Mouse (Mus musculus): ENCODE results near the gene A830018L16Rik.
"Not testable (repeated sequence)": the region's sequence is repeated elsewhere in the genome, so short reads cannot be mapped to it uniquely, and the experiment has no call there.

The A830018L16Rik gene

GRCm38 (mm10) chr1:11413894-11414556 is at the start of gene A830018L16Rik:
Gene A830018L16Rik, plus strand, starts transcription at chr1:11414105.
- DNase-seq (ENCODE audit: low spot score) = peak; percentile 36

- no peak for DNase-seq (ENCODE audit: low spot score)
Measured at GRCm38 (mm10) chr1:11385846-11386245, 28.1 kb upstream of the A830018L16Rik start.

GRCm38 (mm10) chr1:11395408-11395807 is 18.5 kb upstream of the A830018L16Rik start:
- no peak for DNase-seq (ENCODE audit: low spot score)

- DNase-seq (ENCODE audit: low spot score) = no peak
Measured at GRCm38 (mm10) chr1:11395996-11396736, 17.7 kb upstream of the A830018L16Rik start.

GRCm38 (mm10) chr1:11401159-11401558 is 12.7 kb upstream of the A830018L16Rik start:
- no peak for DNase-seq (ENCODE audit: low spot score)

- no peak for DNase-seq (ENCODE audit: low spot score)
Measured at GRCm38 (mm10) chr1:11405527-11405926, 8.4 kb upstream of the A830018L16Rik start.

- DNase-seq (ENCODE audit: low spot score) = no peak
Measured at GRCm38 (mm10) chr1:11406026-11406425, 7.9 kb upstream of the A830018L16Rik start.

- no peak for DNase-seq (ENCODE audit: low spot score)
Measured at GRCm38 (mm10) chr1:11414560-11414959, 655 bp downstream of the A830018L16Rik start.

- no peak for DNase-seq (ENCODE audit: low spot score)
Measured at GRCm38 (mm10) chr1:11427310-11427709, 13.4 kb downstream of the A830018L16Rik start.

GRCm38 (mm10) chr1:11458353-11458752 is 44.4 kb downstream of the A830018L16Rik start:
- DNase-seq (ENCODE audit: low spot score) = no peak

- no peak for DNase-seq (ENCODE audit: low spot score)
Measured at GRCm38 (mm10) chr1:11466325-11466724, 52.4 kb downstream of the A830018L16Rik start.

GRCm38 (mm10) chr1:11467065-11467643 is 53.2 kb downstream of the A830018L16Rik start:
- DNase-seq (ENCODE audit: low spot score) = no peak

GRCm38 (mm10) chr1:11492936-11493335 is 79.0 kb downstream of the A830018L16Rik start:
- no peak for DNase-seq (ENCODE audit: low spot score)

- DNase-seq (ENCODE audit: low spot score) = no peak
Measured at GRCm38 (mm10) chr1:11501556-11501955, 87.7 kb downstream of the A830018L16Rik start.

GRCm38 (mm10) chr1:11549810-11550209 is 135.9 kb downstream of the A830018L16Rik start:
- DNase-seq (ENCODE audit: low spot score) = not testable (repeated sequence)

GRCm38 (mm10) chr1:11565309-11565708 is 151.4 kb downstream of the A830018L16Rik start:
- DNase-seq (ENCODE audit: low spot score) = no peak

GRCm38 (mm10) chr1:11566730-11567129 is 152.8 kb downstream of the A830018L16Rik start:
- no peak for DNase-seq (ENCODE audit: low spot score)

GRCm38 (mm10) chr1:11567300-11567885 is 153.5 kb downstream of the A830018L16Rik start:
- DNase-seq (ENCODE audit: low spot score) = no peak

GRCm38 (mm10) chr1:11570274-11570673 is 156.4 kb downstream of the A830018L16Rik start:
- DNase-seq (ENCODE audit: low spot score) = no peak

GRCm38 (mm10) chr1:11573462-11573861 is 159.6 kb downstream of the A830018L16Rik start:
- no peak for DNase-seq (ENCODE audit: low spot score)

GRCm38 (mm10) chr1:11580026-11580425 is 166.1 kb downstream of the A830018L16Rik start:
- no peak for DNase-seq (ENCODE audit: low spot score)

- no peak for DNase-seq (ENCODE audit: low spot score)
Measured at GRCm38 (mm10) chr1:11588305-11588704, 174.4 kb downstream of the A830018L16Rik start.

- no peak for DNase-seq (ENCODE audit: low spot score)
Measured at GRCm38 (mm10) chr1:11650137-11650536, 236.2 kb downstream of the A830018L16Rik start.

All from ovary, adult 18-20 months (tissue).